Mouse (Mus musculus): ENCODE data around the gene Raver1.

DNA sequence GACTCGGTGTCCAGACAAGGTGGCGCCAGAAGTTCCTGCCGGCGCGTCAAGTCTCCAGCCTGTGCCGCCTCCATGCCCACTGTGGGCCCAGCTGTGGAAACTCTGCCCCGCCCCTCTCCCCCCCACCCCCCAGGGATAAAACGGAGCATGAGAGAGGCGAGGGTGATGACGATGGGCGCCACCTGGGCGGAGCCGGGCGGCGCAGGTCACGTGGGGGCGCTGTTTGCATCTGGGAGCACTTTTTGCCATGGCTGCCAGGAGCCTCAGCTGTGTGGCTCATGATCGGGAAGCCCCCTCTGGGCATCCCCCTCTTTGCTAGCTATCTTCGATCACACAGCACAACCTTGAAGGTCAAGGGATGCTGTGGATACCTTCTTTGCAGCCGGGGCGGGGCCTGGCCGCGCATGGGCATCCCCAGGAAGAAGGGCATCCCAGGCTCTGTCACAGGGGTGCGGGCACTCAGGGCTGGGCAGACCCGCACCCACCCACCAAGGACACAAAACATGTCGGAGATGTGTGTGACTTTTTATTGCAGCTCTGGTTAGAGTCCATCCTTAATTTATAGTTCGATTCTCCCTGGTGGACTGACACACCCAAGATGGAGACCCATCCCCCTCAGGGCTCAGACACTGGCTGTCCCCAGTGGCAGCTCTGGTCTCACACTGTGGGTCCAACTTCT lies 24.7 kb downstream of the Raver1 start, which contains the start of gene Zglp1:
- TF ChIP-seq POLR2A (IDR thresholded peaks at IDR 0.05; ENCODE audit: insufficient read depth, low read depth, low read length) (no peak), CTCF (IDR thresholded peaks at IDR 0.05; ENCODE audit: insufficient read depth, low read depth, low read length) (no peak)
